Mouse (Mus musculus) heart, postnatal 10 days (tissue): ENCODE measurements around the gene Sema4f. TPM values are rescaled to one million over a fixed set of nuclear protein-coding genes. Genes with fewer than 3 reads are reported as not detected.

Experiments used
- DNase-seq, 2 experiments: peaks; one replicate each; pipeline ENCODE4 v3.0.0; 2021
- intact Hi-C: fragments of 180-260 bp; cut with DNase I; formaldehyde crosslinking; loops from one replicate; pipeline ENCODE4 v1.15.1; 2025
- total RNA-seq, 2 experiments: library from RNA; stranded (reverse); gene quantifications; 2 replicates each; pipeline ENCODE4 v1.2.3; 2021

Gene Sema4f
- total RNA-seq, 2 experiments from 2014 or later, result 0.22 to 0.29 TPM

DNA sequence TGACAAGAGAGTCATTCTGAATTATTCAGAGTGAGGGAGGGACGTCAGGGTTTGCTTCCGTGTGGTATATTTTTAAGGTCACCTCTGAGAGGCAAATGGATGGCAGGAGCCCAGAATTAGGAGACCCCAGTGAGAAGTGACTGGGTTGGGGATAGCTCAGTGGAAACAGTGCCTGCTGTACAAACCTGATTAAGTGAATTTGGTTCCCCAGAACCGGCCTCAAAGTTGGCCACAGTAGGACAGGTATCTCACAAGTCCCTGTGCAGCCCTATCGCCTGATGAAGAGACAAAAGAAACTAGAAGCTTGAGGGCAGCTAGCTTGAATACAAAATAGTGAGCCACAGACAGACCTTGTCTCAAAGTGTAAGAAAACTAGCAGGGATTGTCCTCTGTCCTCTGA is 23.1 kb downstream of the Sema4f start:
- DNase-seq, result no peak
- intact Hi-C loops, result no loop called here

DNA sequence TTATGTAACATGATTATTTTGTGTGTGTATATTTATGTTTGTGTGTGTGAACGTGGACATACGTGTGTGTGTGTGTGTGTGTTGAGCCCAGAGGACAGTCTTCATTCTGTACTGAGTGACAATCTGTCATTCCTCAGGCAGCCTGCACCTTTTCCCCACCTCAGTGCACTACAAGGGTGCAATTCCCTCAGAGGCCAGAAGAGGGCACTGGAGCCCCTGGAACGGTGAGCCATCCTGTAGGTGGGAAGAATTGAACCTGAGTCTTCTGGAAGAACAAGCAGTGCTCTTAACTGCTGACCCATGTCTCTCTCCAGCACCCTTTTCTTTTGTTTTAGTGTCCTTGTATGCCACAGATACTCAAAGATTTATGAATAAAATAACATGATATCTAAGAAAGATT is 23.7 kb downstream of the Sema4f start:
- intact Hi-C loops, result no loop called here
- DNase-seq, result peak; percentile 35 to 62

DNA sequence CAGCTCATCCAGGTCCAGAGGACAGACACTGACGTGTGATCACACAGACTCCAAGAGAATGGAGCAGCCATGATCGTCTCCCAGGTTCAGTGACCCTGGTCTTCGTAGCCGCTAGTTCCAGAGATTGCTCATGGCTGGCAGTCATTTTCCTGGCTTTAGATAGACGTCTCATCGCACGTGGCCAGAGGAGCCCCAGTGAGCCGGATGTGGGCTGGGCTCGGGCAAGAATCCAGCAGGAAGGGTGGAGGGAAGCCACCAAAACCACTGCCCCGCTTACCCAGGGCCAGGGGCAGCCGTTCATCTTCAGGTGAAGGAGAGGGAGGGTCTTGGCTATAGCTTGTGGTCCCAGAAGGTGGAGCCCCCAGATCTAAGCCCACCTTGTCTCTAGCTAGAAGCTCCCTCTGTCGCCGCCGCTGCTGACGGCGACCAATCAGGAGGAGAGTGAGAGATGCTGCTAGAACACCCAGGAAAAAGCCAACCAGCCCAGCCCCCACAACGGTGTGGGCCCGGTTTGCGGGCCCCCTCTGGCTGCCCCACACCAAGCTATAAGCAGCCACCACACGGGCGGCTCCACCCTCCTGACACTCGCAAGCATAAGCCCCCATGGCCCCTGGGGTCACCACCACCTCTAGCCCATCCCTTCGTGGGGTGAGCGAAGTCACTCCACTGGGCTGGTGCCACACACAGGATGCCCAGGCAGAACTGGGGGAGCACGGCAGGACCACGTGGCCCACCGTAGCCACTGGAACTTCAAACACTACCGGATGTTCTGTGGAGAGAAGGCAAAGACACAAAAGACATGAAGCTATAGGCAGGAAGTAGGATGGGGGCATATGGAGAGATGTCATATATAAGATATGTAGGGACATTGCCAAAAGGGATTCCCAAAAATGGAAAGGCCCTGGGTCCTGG is 26.0 kb downstream of the Sema4f start:
- intact Hi-C loops, result no loop called here
- peak; percentile 19 to 36 for DNase-seq

DNA sequence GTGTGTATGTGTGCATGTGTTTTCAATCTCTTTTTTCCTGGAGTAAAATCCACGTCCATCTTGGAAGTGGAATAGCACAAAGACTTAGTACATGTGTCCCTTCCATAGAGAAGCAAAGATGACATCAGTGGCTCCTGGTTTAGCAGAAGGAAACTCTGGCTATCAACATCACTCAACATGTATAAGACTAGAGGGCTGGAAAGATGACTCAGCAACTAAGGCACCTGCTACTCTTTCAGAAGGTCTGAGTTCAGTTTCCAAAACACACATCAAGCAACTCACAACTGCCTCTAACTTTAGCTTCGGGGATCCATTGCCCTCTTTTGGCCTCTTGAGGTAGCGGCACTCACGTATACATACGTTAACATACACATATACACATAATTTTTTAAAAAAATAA is 28.3 kb downstream of the Sema4f start:
- intact Hi-C loops, result no loop called here
- DNase-seq, result no peak

DNA sequence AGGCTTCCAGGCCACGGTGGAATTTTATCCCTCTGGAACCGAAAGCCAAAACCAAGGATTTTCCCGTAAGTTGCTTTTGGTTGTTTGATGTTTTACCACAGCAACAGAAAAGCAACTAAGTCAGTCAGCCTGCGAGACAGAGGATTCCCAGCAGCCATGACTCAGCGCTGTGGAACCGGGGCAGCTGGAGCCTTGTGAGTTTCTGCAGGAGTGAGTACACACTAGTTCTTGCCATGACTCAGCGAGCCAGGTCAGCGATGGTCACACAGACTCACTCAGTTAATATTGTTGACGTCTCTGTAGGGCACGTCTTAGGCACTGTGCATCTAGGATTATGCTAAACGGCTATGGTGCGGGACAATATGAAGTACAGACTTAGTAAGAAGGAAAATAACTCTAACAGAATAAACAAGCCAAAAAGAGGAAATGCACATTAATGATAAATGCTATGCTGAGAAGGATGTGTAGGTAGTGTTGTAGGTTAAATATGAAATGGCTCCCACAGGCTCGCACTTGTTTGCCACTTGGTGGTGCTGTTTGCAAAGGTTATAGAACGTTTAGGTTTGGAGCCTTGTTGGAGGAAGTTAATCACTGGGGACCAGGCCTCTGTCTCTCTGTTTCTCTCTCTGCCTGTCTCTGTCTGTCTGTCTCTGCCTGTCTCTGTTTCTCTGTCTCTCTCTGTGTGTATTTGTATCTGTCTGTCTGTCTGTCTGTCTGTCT is 30.3 kb downstream of the Sema4f start:
- DNase-seq, result peak in 1 of 2 experiments; percentile 35
- intact Hi-C loops, result no loop called here

DNA sequence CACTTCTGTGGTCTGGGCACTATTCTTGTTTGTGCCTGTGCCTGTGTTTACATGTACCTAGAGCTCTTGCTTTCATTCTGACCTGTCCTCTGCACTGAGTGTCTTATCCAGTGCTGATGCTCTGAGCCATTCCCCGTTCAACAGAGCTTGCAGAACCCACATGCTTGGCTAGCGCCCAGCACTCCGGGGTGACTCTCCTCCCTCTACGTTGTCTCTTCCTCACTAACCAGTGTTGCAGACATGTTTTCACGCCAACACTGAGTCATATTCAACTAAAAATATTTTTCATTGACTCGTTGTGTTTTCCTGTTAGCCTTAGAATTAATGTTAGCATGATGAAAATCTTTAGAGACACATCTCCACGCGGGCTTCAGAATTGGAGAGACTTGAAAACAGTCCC is 31.5 kb downstream of the Sema4f start:
- peak in 1 of 2 experiments; percentile 22 for DNase-seq
- intact Hi-C loops, result no loop called here

DNA sequence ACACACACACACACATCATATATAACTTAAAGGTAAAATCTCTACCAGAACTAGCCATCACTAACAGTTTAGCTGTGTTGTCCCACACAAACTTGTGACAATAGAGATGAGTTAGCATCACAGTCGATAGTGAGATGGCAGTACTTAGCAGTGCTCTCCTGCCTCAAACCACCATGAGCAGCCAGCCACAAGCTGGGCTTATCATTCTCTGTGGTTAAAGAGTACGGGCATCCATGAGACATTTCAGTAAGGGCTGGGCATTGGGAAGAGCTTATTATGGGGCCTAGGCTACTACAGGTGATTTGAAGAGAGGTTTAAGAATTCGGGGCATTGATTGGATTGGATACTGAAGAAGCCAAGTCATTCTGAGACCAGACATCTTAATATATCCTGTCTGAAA is 32.6 kb downstream of the Sema4f start:
- intact Hi-C loops, result no loop called here
- DNase-seq, result no peak

DNA sequence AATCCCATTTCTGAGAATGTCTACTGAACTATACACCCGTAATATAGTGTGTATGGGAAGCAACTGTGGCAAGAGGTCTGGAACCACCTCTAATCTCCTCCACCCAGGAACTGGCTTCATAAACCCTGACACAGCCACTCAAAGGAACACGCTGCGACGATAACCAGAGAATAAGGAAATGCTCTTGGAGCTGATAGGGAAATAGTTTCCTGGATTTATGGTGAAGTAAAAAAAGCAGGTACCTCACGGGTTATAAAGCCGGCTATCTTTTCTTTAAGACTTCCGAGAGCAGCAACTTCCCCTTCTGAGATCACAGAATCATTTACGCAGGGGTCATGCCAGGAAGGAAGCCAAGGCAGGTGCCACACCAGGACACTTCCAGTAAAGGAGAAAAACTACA is 37.0 kb downstream of the Sema4f start:
- DNase-seq, result no peak
- intact Hi-C loops, result no loop called here

DNA sequence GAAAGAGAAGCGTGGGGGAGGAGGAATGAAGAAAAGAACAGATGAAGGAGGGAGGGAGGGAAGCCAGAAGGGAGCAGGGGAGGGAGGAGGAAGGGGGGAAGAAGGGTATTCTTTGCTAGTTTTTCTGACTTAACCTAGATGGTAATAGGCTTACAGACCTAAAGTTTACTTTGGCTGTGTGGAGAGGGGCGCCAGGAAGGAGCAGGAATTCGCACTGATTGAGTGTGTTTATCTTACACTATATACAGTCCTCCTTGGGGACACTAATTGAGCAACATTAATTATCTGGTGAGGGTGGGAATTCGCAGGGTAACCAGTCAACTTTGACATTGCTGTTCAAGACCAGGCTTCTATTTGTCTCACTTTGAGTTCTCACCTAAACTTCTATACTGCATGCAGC is 40.8 kb downstream of the Sema4f start:
- no peak for DNase-seq
- intact Hi-C loops, result no loop called here

DNA sequence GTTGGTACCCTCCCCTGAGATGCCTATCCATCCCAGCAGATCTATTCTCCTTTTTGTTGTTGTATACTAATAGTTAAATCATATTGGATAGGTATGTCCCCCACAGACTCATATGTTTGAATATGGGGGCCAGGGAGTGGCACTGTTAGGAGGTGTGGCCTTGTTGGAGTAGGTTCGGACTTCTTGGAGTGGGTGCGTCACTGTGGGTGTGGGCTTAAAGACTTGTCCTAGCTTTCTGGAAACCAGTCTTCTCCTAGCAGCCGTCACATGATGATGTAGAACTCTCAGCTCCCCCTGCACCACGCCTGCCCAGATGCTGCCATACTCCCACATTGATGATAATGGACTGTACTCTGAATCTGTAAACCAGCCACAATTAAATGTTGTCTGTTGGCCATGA is 41.3 kb downstream of the Sema4f start:
- intact Hi-C loops, result no loop called here
- DNase-seq, result no peak

DNA sequence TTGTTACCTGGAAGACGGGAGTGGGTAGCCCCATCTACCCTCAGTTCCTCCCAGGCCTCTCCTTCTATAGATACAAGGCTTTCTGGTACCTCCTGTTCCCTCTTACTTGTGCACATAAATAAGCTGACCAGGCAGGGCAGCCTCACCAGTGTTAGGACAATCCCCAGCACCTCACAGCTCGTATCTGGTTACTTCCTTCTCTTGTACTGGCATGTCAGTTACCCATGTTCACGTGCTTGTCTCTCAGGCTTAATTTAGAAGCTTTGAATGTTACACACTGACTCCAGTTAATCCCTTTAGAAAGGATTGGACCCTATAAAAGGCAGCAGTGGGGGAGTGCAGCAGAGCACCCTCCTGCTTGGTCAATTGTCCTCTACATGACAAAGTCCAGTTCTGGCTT is 42.3 kb downstream of the Sema4f start:
- DNase-seq, result peak in 1 of 2 experiments; percentile 23
- intact Hi-C loops, result no loop called here

DNA sequence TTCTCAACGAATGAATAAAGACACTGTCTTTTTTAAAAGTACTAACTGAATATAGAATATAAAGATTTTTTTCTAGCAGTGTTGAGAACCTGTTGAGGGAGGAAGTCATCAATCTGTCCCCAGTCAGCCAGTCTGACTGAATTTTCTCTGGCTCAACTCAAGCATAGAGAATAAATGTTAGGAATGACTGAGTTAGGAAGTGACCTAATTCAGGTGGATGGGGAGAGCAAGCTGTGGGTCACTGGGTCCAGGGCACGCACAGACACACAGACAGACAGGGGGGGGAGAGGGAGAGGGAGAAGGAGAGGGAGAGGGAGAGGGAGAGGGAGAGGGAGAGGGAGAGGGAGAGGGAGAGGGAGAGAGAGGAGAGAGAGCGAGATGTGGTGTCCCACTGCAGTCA is 46.2 kb downstream of the Sema4f start:
- intact Hi-C loops, result no loop called here
- DNase-seq, result no peak

DNA sequence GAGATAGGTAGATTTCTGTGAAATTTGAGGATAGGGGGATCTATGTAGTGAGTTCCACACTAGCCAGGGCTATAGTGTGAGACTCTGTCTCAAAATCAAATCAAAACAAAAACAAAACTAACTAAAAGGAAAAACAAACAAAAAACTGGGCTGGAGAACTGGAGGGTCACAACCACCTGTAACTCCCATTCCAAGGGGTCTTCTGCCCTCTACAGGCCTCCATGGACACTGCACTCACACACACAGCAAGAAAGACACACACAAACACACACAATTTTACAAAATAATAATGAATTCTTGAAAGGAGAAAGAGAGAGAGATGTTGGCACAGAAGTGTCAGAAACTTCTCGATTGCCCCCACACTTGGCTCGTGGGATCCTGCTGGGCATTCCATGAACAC is 47.0 kb downstream of the Sema4f start:
- peak in 1 of 2 experiments; percentile 54 for DNase-seq
- intact Hi-C loops, result no loop called here

DNA sequence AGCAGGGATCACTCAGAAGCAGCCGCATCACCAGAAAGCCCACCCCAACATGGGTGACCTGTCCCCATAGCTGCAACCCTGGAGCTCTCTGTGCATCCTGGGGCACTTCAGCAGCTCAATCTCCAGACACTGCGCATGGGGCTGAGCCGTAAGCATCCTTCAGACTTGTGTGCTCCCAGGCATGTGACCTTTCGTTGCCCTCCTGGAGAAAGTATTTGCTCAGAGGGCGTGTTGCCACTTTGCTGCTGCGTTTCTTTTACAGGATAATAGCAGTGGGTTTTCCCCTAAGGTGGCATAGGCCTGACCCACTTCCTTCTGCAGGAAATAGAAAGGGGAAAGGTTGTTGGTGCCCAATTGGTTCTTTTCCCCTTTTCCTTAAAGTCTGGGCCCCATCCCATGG is 48.1 kb downstream of the Sema4f start:
- no peak for DNase-seq
- intact Hi-C loops, result no loop called here

DNA sequence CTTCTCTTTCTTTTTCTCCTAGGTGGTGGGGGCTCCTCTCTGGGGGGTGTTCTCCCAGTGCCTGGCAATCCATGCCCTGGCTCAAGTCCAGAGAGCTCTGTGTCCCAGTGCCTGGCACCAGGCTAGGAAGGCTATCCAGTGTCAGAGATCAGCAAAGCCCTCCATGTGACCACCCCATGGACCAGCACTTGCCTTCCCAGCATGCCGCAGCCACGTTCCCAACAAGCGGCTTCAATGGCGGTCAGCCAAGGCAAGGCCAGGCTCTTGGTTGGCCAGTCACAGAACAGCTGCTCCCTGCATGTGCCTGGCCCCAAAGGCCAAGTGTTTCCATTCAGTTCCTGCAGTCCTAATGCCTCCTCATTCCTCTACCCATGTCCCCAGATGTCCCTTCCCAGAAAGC is 53.2 kb downstream of the Sema4f start:
- intact Hi-C loops, result no loop called here
- DNase-seq, result no peak

DNA sequence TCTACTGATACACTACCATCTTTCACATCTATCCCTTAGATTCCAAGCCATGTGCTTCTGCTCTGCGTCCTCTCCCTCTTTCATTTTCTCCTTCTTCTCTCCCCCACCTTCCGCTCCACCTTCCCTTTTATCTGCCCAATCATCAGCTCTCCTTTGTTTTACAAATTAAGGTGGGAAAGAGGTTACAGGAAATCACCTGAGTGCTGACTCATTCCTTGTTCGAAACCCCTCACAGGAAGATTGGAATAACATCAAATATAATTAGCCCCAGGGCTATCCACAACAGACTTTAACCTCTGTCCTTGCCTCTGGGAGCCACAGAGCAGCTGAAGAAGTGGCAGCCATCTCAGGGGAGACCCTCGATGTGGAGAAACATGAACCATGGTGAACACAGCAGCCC is 53.7 kb downstream of the Sema4f start:
- no peak for DNase-seq
- intact Hi-C loops, result no loop called here

DNA sequence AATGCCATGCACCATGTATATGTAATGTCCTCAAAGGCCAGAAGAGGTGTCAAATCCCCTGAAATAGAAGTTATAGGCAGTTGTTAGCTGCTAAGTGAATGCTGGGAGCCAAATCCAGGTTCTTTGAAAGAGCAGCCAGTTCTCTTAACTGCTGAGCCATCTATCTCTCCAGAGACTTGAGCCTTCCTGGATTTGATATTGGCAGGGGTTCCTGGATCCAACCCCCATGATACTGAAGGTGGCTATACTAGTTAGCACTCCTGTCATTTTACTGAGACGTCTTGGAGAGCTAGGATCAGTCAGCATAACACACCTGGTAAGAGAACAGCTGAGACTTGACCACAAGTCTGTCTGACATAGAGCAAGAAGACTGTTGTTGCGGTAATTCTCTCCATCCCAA is 54.1 kb downstream of the Sema4f start:
- DNase-seq, result no peak
- intact Hi-C loops, result no loop called here

DNA sequence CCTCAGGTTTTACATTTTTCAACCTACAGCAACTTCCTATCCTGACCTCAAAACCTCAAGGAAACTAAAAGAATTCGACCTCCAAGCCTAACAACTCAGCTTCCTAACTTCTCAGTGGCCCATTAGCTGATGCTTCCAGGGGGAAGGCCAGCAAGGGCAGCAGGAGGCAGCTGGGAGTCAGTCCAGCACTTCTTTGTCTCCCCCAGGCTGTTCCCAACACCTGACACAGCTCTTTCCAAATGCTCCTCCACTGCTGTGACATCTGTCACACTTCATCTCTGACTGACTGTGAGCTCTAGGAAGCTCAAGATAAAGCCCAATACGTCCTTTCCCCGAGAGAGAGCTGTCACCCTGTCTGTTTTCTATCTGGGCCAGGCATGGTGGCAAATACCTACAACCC is 55.0 kb downstream of the Sema4f start:
- DNase-seq, result no peak
- intact Hi-C loops, result no loop called here

DNA sequence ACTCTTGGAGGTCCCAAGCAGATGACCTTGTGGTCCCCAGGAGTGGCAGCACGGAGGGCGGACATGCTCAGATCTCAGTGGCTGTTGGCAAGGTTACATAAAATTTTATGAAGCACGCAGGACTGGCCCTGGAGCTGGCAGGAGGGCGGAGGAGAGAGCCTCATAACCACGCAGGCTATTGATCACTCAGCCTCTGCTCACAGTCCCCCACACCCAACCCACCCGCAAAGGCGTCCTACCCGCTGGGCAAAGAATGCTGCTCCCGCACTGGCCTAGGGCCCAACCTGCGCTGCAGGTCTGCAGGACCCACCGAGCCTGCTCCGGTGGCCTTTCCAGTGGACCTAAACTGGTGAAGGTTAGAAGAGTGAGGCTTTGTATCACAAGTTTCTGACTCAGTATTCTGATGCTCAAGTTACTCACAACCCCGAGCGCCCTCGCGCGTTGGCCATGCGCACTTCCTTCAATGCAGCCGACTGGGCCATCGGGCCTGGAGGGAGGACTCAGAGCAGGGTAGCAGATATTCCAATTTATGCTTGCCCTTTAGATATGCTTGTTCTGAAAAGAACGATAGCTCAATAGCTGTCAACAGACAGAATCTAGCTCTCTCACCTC is 58.0 kb downstream of the Sema4f start:
- peak; percentile 79 for DNase-seq
- intact Hi-C loops, result loop anchor here (1.0 kb wide), 1 partner anchor 141 kb away; no protein-coding TSS in a partner anchor

DNA sequence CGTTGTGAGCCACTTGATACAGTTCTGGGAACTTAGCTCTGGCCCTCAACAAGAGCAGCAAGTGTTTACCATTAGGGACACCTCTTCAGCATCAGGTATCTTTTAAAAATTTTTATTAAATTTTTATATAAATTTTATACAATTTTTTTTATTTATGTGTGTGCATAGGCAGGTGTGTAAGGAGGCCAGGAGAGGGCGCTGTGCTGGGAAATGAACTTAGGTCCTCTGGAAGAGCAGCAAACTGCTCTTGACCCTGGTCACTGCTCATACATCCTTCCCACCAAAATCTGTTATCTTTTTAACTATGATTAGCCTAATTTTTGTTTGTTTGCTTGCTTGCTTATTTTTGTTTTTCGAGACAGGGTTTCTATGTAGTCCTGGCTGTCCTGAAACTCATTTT is 58.8 kb downstream of the Sema4f start:
- intact Hi-C loops, result loop anchor here (1.0 kb wide), 1 partner anchor 141 kb away; no protein-coding TSS in a partner anchor
- DNase-seq, result peak in 1 of 2 experiments; percentile 41

DNA sequence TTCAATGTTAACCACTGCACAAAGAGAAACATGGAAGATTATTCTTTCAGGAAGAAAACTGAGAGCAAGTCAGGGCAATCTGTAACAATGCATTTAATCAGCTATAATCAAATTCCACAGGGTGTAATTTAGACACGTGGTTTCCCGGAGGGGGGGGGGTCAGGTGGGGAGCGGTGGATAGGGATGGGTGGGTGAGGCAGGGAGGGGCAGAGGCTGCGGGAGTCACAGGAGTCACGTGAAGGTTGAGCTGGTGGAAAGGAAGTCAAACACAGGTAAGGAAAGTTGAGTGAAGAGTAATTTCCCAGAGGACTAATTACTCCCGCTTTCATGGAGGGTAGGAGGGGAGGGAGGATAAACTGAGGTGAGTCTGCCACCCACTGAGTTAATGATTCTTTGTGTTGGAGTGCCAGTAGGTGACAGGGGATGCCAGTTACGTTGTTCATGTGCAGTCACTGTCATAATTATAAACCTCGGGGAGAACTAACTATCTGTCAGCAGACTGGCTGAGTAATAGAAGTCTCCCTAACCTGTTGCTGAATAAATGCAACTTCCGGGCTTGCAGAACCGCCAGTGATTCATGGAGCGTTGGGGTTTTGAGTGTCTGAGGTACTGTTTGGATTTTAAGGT is 60.0 kb downstream of the Sema4f start:
- DNase-seq, result no peak
- intact Hi-C loops, result no loop called here
